25 mouse cellular contexts compared by ENCODE assay signal in genomic region chr13:51600169-51600568, GRCm38 (mm10). TPM values are rescaled to one million over a fixed set of nuclear protein-coding genes. Genes with fewer than 3 reads are reported as not detected.
DNase-seq lines count a peak whose midpoint lies in the region; ATAC-seq lines count a peak whose summit lies in the region.
"Had no signal": no experiment of that assay in that cellular context is flagged by ENCODE, and none has a peak within 500 bp of the region (broad histone marks: within the 10 kb centered on the region; RNA-seq: fewer than 3 reads in every experiment).

No protein-coding gene starts in this region.

- no peak overlapping the region for H3K4me2 ChIP-seq in kidney, embryonic 16.5 days (replicated peaks; ENCODE audit: low read depth, low read length)
- H3K4me2 ChIP-seq: embryonic facial prominence, embryonic 13.5 days; hindbrain, embryonic 12.5 days had no signal

- 86% methylated on average over 8 of the region's 8 CpGs for WGBS in kidney, embryonic 16.5 days

- H3K27ac ChIP-seq in kidney, embryonic 16.5 days (ENCODE audit: low read length) = no peak overlapping the region
- H3K27ac ChIP-seq: embryonic facial prominence, embryonic 13.5 days; gastrocnemius, adult 2 months; heart, embryonic 10.5 days; hindbrain, embryonic 12.5 days had no signal

- peaks cover 10% of the 10 kb centered on the region for H3K27me3 ChIP-seq in kidney, embryonic 16.5 days (ENCODE audit: insufficient read depth, low read length)

- H3K4me3 ChIP-seq in kidney, embryonic 16.5 days (ENCODE audit: low read length) = no peak overlapping the region
- H3K4me3 ChIP-seq: embryonic facial prominence, embryonic 13.5 days; gastrocnemius, adult 2 months; heart, embryonic 10.5 days; hindbrain, embryonic 12.5 days had no signal

- H3K36me3 ChIP-seq in kidney, embryonic 16.5 days (ENCODE audit: insufficient read depth, low read length) = no peaks in the 10 kb centered on the region
- H3K36me3 ChIP-seq: embryonic facial prominence, embryonic 13.5 days; heart, embryonic 10.5 days; hindbrain, embryonic 12.5 days had no signal

- peaks cover 3% of the 10 kb centered on the region; the same call in 1 of the 2 replicates for H3K4me1 ChIP-seq in kidney, embryonic 16.5 days (ENCODE audit: insufficient read depth, low read length)

- H3K9me3 ChIP-seq in kidney, embryonic 16.5 days (ENCODE audit: low read length) = no peaks in the 10 kb centered on the region
- H3K9me3 ChIP-seq: embryonic facial prominence, embryonic 13.5 days; heart, embryonic 10.5 days; hindbrain, embryonic 12.5 days had no signal

- no peak overlapping the region for H3K9ac ChIP-seq in kidney, embryonic 16.5 days (replicated peaks; ENCODE audit: low read length)
- H3K9ac ChIP-seq: embryonic facial prominence, embryonic 13.5 days; hindbrain, embryonic 12.5 days had no signal

- DNase-seq in lung, postnatal 36 days = peak; percentile 42
- DNase-seq in lung, postnatal 10 days = no peak
- DNase-seq in ovary, postnatal 10 days (ENCODE audit: low spot score) = no peak
- no peak for DNase-seq in cerebellum, adult 8-10 months
- DNase-seq: adrenal gland, adult 8-10 months; adrenal gland, postnatal 36 days; cerebellum, adult 9-10 months; cerebellum, postnatal 25 days; gastrocnemius, adult 2 months; gastrocnemius, postnatal 25 days; heart, adult 18-20 months; heart, postnatal 10 days; heart, postnatal 4 days had no signal

- ATAC-seq in granulocyte monocyte progenitor cell, adult 5-6 weeks (replicated peaks; ENCODE audit: poor library complexity, severe bottlenecking) = peak; percentile 65
- peak; percentile 69 for ATAC-seq in monocyte, adult 5-6 weeks (replicated peaks; ENCODE audit: insufficient number of reproducible peaks, low FRiP score, low TSS enrichment, poor library complexity, severe bottlenecking)
- no peak for ATAC-seq in kidney, embryonic 16.5 days (ENCODE audit: low FRiP score, low TSS enrichment)
- ATAC-seq: CD4-positive, CD25-positive, alpha-beta regulatory T cell, adult 4 months; forebrain, embryonic 14.5 days; hindbrain, embryonic 16.5 days; inflammation-experienced regulatory T-cells, adult 6 months had no signal

RNA-seq across cellular contexts. Expression of gene Shc3, which starts 30.9 kb away (rescaled TPM):
- not detected in 2 replicates for total RNA-seq in granulocyte monocyte progenitor cell, adult 5-6 weeks (2014; fragmentation: Nextera tagmentation)
- total RNA-seq in granulocyte monocyte progenitor cell, adult 5-6 weeks (2017) = not detected in 2 replicates
- not detected in 3 replicates for total RNA-seq in monocyte, adult 5-6 weeks (2017)
- polyA plus RNA-seq in kidney, embryonic 16.5 days (2015; fragmentation: Nextera tagmentation; extraction: Ambion mirVana) = 0.14 and 0.31 TPM in 2 replicates
- total RNA-seq: MEL had no signal
- polyA plus RNA-seq: CD4-positive, CD25-positive, alpha-beta regulatory T cell, adult 4 months; heart, embryonic 14.5 days; inflammation-experienced regulatory T-cells, adult 6 months had no signal

RNA-seq across cellular contexts. Expression of gene Cks2, which starts 44.9 kb away (rescaled TPM):
- total RNA-seq in granulocyte monocyte progenitor cell, adult 5-6 weeks (2014; fragmentation: Nextera tagmentation) = 271 and 351 TPM in 2 replicates
- 247 and 266 TPM in 2 replicates for total RNA-seq in granulocyte monocyte progenitor cell, adult 5-6 weeks (2017)
- 55.0 to 244 TPM (median 181 TPM) in 3 replicates for total RNA-seq in monocyte, adult 5-6 weeks (2017)
- 348 and 370 TPM in 2 replicates for polyA plus RNA-seq in kidney, embryonic 16.5 days (2015; fragmentation: Nextera tagmentation; extraction: Ambion mirVana)
- total RNA-seq: gastrocnemius, adult 2 months had no signal

RNA-seq across cellular contexts. Expression of gene Secisbp2, which starts 51.3 kb away (rescaled TPM):
- total RNA-seq in granulocyte monocyte progenitor cell, adult 5-6 weeks (2014; fragmentation: Nextera tagmentation) = 19.6 and 30.8 TPM in 2 replicates
- 24.7 and 26.2 TPM in 2 replicates for total RNA-seq in granulocyte monocyte progenitor cell, adult 5-6 weeks (2017)
- total RNA-seq in monocyte, adult 5-6 weeks (2017) = 44.5 to 74.8 TPM (median 45.5 TPM) in 3 replicates
- 32.9 and 37.1 TPM in 2 replicates for polyA plus RNA-seq in kidney, embryonic 16.5 days (2015; fragmentation: Nextera tagmentation; extraction: Ambion mirVana)
